Mouse (Mus musculus): ENCODE results near the gene Mycn.

DNA sequence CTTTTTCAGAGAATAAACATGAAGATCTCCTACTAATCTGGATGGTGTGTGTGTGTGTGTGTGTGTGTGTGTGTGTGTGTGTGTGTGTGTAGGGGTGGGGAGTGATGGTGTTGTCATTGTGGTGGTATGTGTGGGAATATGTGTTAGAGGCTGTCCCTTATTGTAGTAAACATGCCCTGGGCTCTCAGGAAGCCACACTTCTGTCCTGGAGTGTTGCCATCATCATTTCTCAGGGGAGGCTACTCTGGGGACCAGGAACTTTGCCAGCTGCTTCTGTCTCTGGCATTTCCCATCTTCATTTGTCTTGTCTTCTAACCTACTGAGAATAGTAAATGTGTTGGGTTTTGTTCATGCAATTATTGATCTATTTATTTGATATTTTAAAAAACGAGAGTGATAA is 33.7 kb upstream of the Mycn start:
- TF ChIP-seq POLR2A (IDR thresholded peaks at IDR 0.05; ENCODE audit: low read depth, low read length), result no peak
- no peak for TF ChIP-seq CTCF (IDR thresholded peaks at IDR 0.05; ENCODE audit: borderline replicate concordance, insufficient read depth, low read length)

All from embryonic fibroblast, embryonic 13.5 days (primary cell).